22 mouse cellular contexts compared by ENCODE assay signal in the genomic region with DNA sequence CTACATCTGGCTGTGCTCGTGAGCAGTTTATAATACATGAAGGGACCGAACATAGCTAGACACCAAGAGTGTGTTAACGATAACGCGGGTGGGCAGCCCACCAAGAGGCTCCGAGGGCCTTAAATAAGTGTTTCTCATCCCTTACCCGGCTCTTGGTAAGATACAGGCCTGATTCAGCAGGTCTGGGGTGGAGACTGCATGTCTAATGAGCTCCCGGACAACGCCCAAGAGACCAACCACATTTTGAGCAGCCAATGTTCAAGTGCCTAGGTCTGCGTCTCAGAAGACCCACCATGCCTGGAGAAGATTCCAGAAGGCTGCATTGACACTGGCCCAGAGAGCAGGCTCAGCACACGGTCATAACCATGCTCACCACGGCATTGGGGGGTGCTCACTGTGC.
DNase-seq lines count a peak whose midpoint lies in the region; ATAC-seq and TF ChIP-seq lines count a peak whose summit lies in the region.
"Had no signal": no experiment of that assay in that cellular context is flagged by ENCODE, and none has a peak within 500 bp of the region (broad histone marks: within the 10 kb centered on the region; RNA-seq: fewer than 3 reads in every experiment).

No protein-coding gene starts in this region.

- TF ChIP-seq POLR2A in limb, embryonic 14.5 days (IDR thresholded peaks at IDR 0.05; ENCODE audit: borderline replicate concordance, extremely low read depth, insufficient read depth, insufficient read length), result no peak
- no peak for TF ChIP-seq POLR2A in thymus, adult 2 months (IDR thresholded peaks at IDR 0.05; ENCODE audit: control insufficient read depth, extremely low read depth, insufficient read depth, low read length, poor library complexity)

- 0 out of 2 replicates have a peak overlapping the region, but pooled peaks have one; percentile 4 for H3K27ac ChIP-seq in gastrocnemius, adult 2 months
- H3K27ac ChIP-seq in limb, embryonic 14.5 days (replicated peaks; ENCODE audit: low read depth, low read length), result no peak overlapping the region
- H3K27ac ChIP-seq in liver, embryonic 15.5 days (replicated peaks), result peak overlapping the region; percentile 90
- H3K27ac ChIP-seq in thymus, adult 2 months (ENCODE audit: control insufficient read depth, insufficient read depth, low read length), result no peak overlapping the region
- H3K27ac ChIP-seq in lung, postnatal 0 days (ENCODE audit: low read length), result no peak overlapping the region
- H3K27ac ChIP-seq: forebrain, embryonic 15.5 days; heart, embryonic 13.5 days; neural tube, embryonic 12.5 days had no signal

- 71% methylated on average over 12 of the region's 12 CpGs for WGBS in limb, embryonic 14.5 days
- WGBS in liver, embryonic 15.5 days (ENCODE audit: insufficient replicate concordance), result 59% methylated on average over 12 of the region's 12 CpGs
- WGBS in thymus, adult 2 months, result 97% methylated on average over 12 of the region's 12 CpGs
- WGBS in lung, postnatal 0 days, result 89% methylated on average over 12 of the region's 12 CpGs

- peaks cover 9% of the 10 kb centered on the region; the same call in 1 of the 2 replicates for H3K4me1 ChIP-seq in limb, embryonic 14.5 days (ENCODE audit: control insufficient read depth, insufficient read depth, low read length)
- H3K4me1 ChIP-seq in liver, embryonic 15.5 days (replicated peaks), result peaks cover 92% of the 10 kb centered on the region
- no peaks in the 10 kb centered on the region for H3K4me1 ChIP-seq in thymus, adult 2 months (replicated peaks; ENCODE audit: control insufficient read depth, insufficient read depth, low read length)
- peaks cover 5% of the 10 kb centered on the region; the same call in 1 of the 2 replicates for H3K4me1 ChIP-seq in lung, postnatal 0 days (ENCODE audit: insufficient read depth, low read depth, low read length)
- H3K4me1 ChIP-seq: forebrain, embryonic 15.5 days; megakaryocyte, embryonic 14.5 days had no signal

- no peaks in the 10 kb centered on the region for H3K9me3 ChIP-seq in limb, embryonic 14.5 days (ENCODE audit: control insufficient read depth, low read length)
- no peaks in the 10 kb centered on the region for H3K9me3 ChIP-seq in liver, embryonic 15.5 days (replicated peaks)
- no peaks in the 10 kb centered on the region for H3K9me3 ChIP-seq in lung, postnatal 0 days (ENCODE audit: low read length)
- H3K9me3 ChIP-seq: forebrain, embryonic 15.5 days; G1E; heart, embryonic 13.5 days; megakaryocyte, embryonic 14.5 days; neural tube, embryonic 12.5 days had no signal

- 0 out of 2 replicates have a peak, but pooled peaks have one; percentile 19 for ATAC-seq in limb, embryonic 14.5 days (ENCODE audit: low FRiP score, low read depth)
- peak; percentile 76 for ATAC-seq in liver, embryonic 15.5 days (ENCODE audit: insufficient read depth)
- no peak for ATAC-seq in lung, postnatal 0 days
- ATAC-seq: CD4-positive, CD25-positive, alpha-beta regulatory T cell, adult 4 months; forebrain, embryonic 15.5 days; hindbrain, embryonic 16.5 days had no signal

- TF ChIP-seq CTCF in gastrocnemius, adult 2 months (IDR thresholded peaks at IDR 0.05), result no peak
- TF ChIP-seq CTCF in thymus, adult 2 months (IDR thresholded peaks at IDR 0.05; ENCODE audit: borderline replicate concordance, control insufficient read depth, extremely low read depth, insufficient read depth, low read length, poor library complexity), result no peak
- no peak for TF ChIP-seq CTCF in lung, postnatal 0 days (IDR thresholded peaks at IDR 0.05)

- intact Hi-C loops in gastrocnemius, adult 2 months (cut with DNase I), result loop anchor here (5.0 kb wide), 1 partner anchor 78 kb away; a partner anchor contains a TSS

- DNase-seq in gastrocnemius, adult 2 months, result no peak
- DNase-seq in gastrocnemius, postnatal 25 days, result no peak
- peak; percentile 77 for DNase-seq in c-Kit-negative CD71-positive TER-119-positive erythroid progenitor cells, embryonic 14.5 days (ENCODE audit: low read depth, low spot score)
- DNase-seq in limb, embryonic 14.5 days (ENCODE audit: low spot score), result no peak
- no peak for DNase-seq in thymus, adult 2 months
- DNase-seq in thymus, postnatal 36 days, result no peak
- DNase-seq in lung, postnatal 0 days (ENCODE audit: low spot score), result no peak
- DNase-seq: adrenal gland, postnatal 36 days; cerebellum, adult 8-10 months; kidney, adult 18-20 months; kidney, postnatal 10 days; lung, adult 18-20 months; right cerebral cortex, adult 18-20 months; thymus, postnatal 4 days had no signal

- no peaks in the 10 kb centered on the region for H3K36me3 ChIP-seq in limb, embryonic 14.5 days (ENCODE audit: control insufficient read depth, insufficient read depth, low read length)
- no peaks in the 10 kb centered on the region for H3K36me3 ChIP-seq in liver, embryonic 15.5 days (replicated peaks)
- H3K36me3 ChIP-seq in thymus, adult 2 months (ENCODE audit: control insufficient read depth, insufficient read depth, low read length), result no peaks in the 10 kb centered on the region
- no peaks in the 10 kb centered on the region for H3K36me3 ChIP-seq in lung, postnatal 0 days (ENCODE audit: insufficient read depth, low read length)
- H3K36me3 ChIP-seq: forebrain, embryonic 15.5 days; G1E; heart, embryonic 13.5 days; neural tube, embryonic 12.5 days had no signal

- H3K27me3 ChIP-seq in limb, embryonic 14.5 days (ENCODE audit: control insufficient read depth, insufficient read depth, low read length), result no peaks in the 10 kb centered on the region
- H3K27me3 ChIP-seq in liver, embryonic 15.5 days, result no peaks in the 10 kb centered on the region
- no peaks in the 10 kb centered on the region for H3K27me3 ChIP-seq in thymus, adult 2 months (ENCODE audit: control insufficient read depth, insufficient read depth, low read length)
- no peaks in the 10 kb centered on the region for H3K27me3 ChIP-seq in lung, postnatal 0 days (replicated peaks; ENCODE audit: insufficient read depth, low read length)
- H3K27me3 ChIP-seq: forebrain, embryonic 15.5 days; heart, embryonic 13.5 days; neural tube, embryonic 12.5 days had no signal

- no peak for TF ChIP-seq EP300 in lung, postnatal 0 days (IDR thresholded peaks at IDR 0.05)

- no peak overlapping the region for H3K9ac ChIP-seq in limb, embryonic 14.5 days (ENCODE audit: low read depth, low read length, severe bottlenecking)
- peak overlapping the region; percentile 47 for H3K9ac ChIP-seq in liver, embryonic 15.5 days
- no peak overlapping the region for H3K9ac ChIP-seq in lung, postnatal 0 days (replicated peaks; ENCODE audit: low read depth)
- H3K9ac ChIP-seq: forebrain, embryonic 15.5 days; heart, embryonic 13.5 days; neural tube, embryonic 12.5 days had no signal

- no peak overlapping the region for H3K4me3 ChIP-seq in gastrocnemius, adult 2 months
- no peak overlapping the region for H3K4me3 ChIP-seq in limb, embryonic 14.5 days (replicated peaks; ENCODE audit: low read length)
- peak overlapping the region; percentile 35; the same call in 1 of the 2 replicates for H3K4me3 ChIP-seq in liver, embryonic 15.5 days (replicated peaks)
- H3K4me3 ChIP-seq in thymus, adult 2 months (ENCODE audit: control insufficient read depth, insufficient read depth, low read length), result no peak overlapping the region
- H3K4me3 ChIP-seq in lung, postnatal 0 days (ENCODE audit: low read depth, low read length), result no peak overlapping the region
- H3K4me3 ChIP-seq: forebrain, embryonic 15.5 days; heart, embryonic 13.5 days; megakaryocyte, embryonic 14.5 days; neural tube, embryonic 12.5 days had no signal

- H3K4me2 ChIP-seq in limb, embryonic 14.5 days (replicated peaks; ENCODE audit: low read depth, low read length, severe bottlenecking), result no peak overlapping the region
- peak overlapping the region; percentile 62 for H3K4me2 ChIP-seq in liver, embryonic 15.5 days
- H3K4me2 ChIP-seq in lung, postnatal 0 days (replicated peaks; ENCODE audit: low read depth, low read length), result no peak overlapping the region
- H3K4me2 ChIP-seq: forebrain, embryonic 15.5 days; heart, embryonic 13.5 days; neural tube, embryonic 12.5 days had no signal

Comparison
In these comparisons a context has a peak if more than half of its experiments do, and no peak if none do; other contexts are left out.
1. H3K27ac ChIP-seq: peak in gastrocnemius, adult 2 months (single experiment) and liver, embryonic 15.5 days (single experiment); none in limb, embryonic 14.5 days (single experiment), thymus, adult 2 months (single experiment) and lung, postnatal 0 days (single experiment).